Mouse (Mus musculus) gastrocnemius, postnatal 4 days (tissue): ENCODE results near the gene Ptch2. TPM values are rescaled to one million over a fixed set of nuclear protein-coding genes. Genes with fewer than 3 reads are reported as not detected.

Source experiments
- DNase-seq, 2 experiments: peaks; one replicate each; pipeline ENCODE4 v3.0.0; 2021 to 2022; ENCODE audit warnings: low spot score in 2 of 2, mixed read lengths in 2 of 2
- microRNA-seq: library from miRNA; unstranded; fragments of <30 nt; microRNA quantifications from one replicate; pipeline ENCODE4 v1.2.0, GENCODE M21; 2021
- total RNA-seq, 2 experiments: library from RNA; stranded (reverse); gene quantifications; 2 replicates each; pipeline ENCODE4 v1.2.3; 2021

Gene Ptch2
- total RNA-seq, 2 experiments from 2014 or later: 10.4 to 12.8 TPM

DNA sequence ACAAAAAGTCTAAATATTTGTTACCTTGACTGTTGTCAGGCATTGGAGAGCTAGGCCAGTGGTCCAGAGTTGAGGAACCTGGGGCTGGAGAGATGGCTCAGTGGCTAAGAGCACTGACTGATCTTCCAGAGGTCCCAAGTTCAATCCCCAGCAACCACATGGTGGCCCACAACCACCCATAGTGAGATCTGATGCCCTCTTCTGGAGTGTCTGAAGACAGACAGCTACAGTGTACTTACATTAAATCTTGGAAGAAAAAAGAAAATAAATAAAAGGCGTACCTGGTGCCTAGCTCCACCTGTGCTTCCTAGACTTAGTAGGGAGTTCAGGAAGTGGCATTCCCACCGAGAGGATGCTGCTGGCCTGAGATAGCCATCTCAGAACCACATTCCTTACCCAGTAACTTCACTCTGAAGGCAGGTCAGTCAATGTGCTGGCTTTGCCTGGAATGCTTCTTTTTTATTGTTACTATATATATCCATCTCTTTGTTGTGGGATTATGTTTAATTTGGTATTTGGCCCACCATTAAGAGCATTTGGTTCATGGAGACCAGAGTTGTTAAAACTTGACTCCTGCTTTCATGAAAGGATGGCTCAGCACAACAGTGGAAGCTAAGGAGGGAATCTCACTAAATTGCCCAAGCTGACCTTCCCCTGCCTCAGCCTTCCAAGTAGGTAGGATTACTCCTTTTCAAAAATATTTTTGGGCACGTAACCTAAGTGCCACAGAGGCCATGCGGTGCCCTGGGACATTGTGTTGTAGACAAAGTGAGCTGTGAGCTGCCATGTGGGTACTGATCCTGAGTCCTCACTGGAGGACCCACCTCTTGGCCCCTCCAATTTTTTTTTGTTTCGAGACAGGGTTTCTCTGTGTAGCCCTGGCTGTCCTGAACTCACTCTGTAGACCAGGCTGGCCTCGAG is 53.7 kb downstream of the Ptch2 start:
- no peak for DNase-seq

DNA sequence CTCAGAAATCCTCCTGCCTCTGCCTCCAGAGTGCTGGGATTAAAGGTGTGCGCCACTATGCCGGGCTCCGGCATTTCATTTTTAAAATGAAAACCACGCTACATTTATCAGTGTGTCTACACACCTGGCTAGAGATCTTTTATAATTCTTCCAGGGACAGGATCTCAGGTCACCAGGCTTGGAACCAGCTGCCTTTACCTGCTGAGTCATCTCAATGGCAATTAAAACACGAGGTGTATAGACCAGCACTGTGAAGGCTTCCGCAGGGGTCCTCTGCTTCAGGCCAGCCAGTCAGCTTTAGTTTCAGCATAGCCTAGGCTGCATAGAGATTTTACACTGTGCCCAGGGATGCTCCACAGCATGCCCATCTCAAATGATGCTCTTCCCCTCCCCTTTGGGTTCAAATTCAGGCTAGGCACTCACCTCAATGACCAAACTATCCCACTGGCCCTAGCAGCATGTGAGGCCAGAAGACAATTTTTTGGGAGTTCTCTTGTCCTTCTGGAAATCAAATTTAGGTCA is 54.4 kb downstream of the Ptch2 start:
- no peak for DNase-seq

DNA sequence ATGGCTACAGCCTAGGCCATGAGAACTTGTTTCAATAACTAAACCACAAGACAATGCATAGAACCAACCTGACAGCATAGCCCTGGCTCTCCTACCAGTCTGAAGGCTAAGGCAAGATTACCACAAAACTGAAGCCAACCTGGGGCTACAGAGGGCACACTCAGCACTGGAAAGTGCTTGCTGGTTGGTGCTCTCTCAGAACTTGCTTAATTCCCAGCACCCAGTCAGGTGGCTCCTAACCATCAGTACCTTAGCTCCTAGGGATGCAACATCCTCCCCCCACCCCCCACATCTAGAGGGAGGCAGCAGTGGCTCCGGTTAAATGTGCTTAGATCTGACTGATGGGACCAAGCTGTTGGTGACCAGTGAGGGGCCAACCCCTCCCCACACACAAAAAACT is 55.5 kb downstream of the Ptch2 start:
- no peak for DNase-seq

DNA sequence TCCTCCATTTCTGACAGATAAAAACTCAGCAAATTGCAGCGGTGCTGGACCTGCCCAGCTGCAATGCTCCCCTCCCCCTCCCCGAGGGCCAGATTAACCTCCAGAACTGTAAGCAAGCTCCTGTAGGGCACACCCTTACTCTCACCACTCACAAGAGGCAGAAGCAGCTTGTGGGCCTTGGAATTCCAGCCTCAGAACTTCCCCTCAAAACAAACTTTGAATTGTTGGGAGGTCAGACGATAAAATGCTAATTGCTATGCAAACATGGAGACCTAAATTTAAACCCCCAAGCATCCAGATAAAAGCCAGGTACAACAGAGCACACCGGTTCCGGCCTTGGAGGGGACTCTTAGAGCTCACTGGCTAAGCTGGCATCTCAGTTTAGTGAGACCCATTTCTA is 56.8 kb downstream of the Ptch2 start:
- no peak for DNase-seq

DNA sequence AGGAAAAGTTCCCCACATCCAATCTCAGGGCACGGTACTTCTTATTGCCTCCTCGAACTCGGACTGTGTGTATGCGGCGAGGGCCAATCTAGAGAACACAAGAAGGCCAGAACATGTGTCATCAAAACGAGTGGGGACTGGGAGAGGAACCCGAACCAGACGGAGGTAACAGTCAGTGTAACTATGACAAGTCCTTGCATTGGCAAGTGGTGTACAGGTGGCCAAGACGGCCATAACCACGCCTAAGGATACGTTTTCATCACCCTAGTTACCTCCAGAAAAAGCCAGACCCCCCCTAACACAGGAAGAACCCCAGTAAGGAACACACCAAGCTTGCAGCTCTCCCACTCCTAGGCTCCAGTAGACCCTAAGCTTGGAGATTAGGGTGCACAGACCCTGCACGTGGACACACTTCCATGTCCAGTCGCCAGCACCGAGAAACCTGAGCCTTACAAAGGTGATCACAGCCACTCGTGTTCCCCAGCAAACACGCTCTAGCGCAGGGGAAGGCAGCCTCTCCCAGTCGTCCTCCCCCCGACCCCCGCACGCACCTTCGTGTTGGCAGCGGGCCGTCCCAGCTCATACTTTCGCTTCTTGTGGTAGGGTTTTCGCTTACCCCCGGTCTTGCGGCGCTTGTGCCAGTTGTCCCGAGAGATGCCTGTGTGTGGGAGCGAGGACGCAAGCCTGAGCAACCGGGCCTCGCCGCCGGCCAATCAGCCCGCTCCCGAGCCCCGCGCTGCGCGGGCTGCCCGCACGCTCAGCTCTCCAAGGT is 59.3 kb downstream of the Ptch2 start:
- peak in 1 of 2 experiments; percentile 28 for DNase-seq

DNA sequence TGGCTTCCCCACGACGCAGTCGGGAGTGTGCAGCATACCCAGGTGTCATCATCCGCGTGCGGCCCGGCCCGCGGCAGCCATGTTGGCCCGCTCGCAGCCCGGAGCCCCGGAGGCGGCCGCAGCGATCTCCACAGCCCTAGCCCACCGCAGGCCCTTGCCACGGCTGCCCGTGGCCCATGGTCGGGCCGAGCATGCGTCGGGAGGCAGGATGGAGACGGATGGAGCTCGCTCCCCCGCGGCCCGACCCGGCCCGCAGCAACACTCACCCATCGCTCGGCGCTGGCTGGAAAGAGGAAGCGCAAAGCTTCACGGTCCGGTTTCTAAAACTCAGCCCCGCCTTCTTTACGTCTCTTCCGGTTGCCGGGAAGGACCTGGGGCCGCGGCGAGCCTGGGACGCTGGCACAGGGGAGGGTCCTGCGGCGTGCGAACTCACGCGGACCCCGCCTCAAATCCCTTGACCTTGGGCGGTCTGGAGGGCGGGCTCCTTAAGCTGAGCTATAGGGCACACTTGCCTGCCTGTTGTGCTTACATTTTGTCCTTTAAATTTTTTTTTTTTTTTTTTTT is 60.0 kb downstream of the Ptch2 start, which contains the start of gene Rps8:
Rps8 (minus strand) TSS at position 452 of the 564 bp plus-strand sequence.
- peak; percentile 68 to 82 for DNase-seq

DNA sequence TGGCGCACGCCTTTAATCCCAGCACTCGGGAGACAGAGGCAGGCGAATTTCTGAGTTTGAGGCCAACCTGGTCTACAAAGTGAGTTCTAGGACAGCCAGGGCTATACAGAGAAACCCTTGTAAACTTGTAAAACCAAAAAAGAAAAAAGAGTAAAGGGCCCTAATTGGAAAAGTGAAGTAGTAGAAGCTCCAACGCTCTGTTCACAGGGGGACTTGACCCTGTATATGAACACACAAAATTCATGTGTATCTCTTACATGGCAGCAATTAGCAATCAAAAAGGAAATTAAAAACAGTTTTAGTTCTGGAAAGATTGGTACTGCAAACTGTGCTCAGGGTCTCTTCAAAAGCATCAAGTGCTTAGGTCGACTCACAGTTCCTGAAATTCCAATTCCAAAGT is 60.5 kb downstream of the Ptch2 start:
- no peak for DNase-seq

DNA sequence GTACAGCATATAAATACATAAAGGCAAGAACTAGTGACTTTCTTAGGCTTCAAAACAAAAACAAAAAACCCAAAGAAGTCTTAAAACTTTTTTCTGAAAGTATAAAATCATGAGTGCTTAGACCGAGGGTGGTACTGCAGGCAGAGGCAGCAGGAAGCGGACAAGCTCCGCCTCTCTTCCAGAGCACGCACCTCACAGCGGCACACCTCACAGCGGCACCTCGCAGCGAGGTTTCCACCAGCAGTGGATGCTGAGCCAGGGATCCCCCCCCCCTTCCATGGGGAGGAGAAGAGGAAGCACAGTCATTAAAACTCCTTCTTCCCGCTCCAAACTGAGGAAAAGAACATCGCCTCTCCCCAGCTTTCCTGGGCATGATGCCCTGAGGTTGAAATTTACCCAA is 63.8 kb downstream of the Ptch2 start:
- DNase-seq: no peak

DNA sequence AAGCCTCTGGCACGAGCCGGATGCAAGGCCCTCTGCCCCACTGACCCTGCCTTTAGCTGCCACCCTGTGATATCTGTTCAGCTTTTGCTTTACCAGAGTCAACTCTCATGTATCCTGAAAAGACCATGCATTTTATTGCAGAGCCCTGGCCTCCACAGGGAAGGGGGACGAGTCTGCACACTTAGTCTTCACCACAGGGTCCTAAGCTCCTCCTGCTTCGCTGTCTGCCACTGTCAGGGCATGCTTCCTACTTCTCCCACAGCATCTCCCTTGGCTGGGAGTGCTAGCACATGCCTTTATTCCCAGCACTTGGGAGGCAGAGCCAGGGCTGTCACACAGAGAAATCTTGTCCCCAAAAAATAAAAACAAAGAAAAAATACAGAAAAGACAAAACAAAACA is 65.3 kb downstream of the Ptch2 start:
- no peak for DNase-seq

Small RNA genes lying within 50 kb of the gene (microRNA-seq; reads per million reads assigned to microRNA genes)
- not detected for gene Gm22398

Other genes starting within 250 kb of the Ptch2 start
- under 1 TPM; 0.34 to 0.41 TPM for gene Zswim5, start 218.7 kb upstream of the Ptch2 start, total RNA-seq
- gene Urod, start 101.7 kb upstream of the Ptch2 start, total RNA-seq: 10 to 100 TPM; 63.3 to 64.2 TPM
- 10 to 100 TPM; 22.8 to 23.2 TPM for gene Hectd3, start 100.8 kb upstream of the Ptch2 start, total RNA-seq
- 10 to 100 TPM; 25.1 to 28.3 TPM for gene Eif2b3, start 76.7 kb upstream of the Ptch2 start, total RNA-seq
- 1 to 10 TPM; 6.2 to 8.8 TPM for gene Btbd19, start 29.6 kb downstream of the Ptch2 start, total RNA-seq
- gene Tctex1d4, start 30.7 kb downstream of the Ptch2 start, total RNA-seq: under 1 TPM in 1 of 2 experiments, not detected in 1; 0.47 TPM
- 1 to 10 TPM; 2.3 to 3.6 TPM for gene Plk3, start 37.9 kb downstream of the Ptch2 start, total RNA-seq
- 1,000 to 10,000 TPM; 1,262 to 1,321 TPM for gene Rps8, start 60.2 kb downstream of the Ptch2 start, total RNA-seq
- gene Kif2c, start 86.6 kb downstream of the Ptch2 start, total RNA-seq: 10 to 100 TPM in 1 of 2 experiments, 1 to 10 TPM in 1; 9.6 to 10.9 TPM
- 10 to 100 TPM; 11.5 to 13.8 TPM for gene Tmem53, start 155.9 kb downstream of the Ptch2 start, total RNA-seq
- not detected for gene Armh1, start 156.1 kb downstream of the Ptch2 start, total RNA-seq